Mouse (Mus musculus) gastrocnemius, postnatal 10 days (tissue): ENCODE measurements at regions not wholly inside any gene's neighbourhood (a gene's known extent, or its start where the extent isn't known, plus 50 kb on each side); places are given as distances from the start of the nearest gene placed in this dataset.
A peak's percentile ranks its signal among the peaks of the same experiment; 100 is the strongest.

Source experiments
- DNase-seq: peaks from one replicate; pipeline ENCODE4 v3.0.0; 2021; ENCODE audit warnings: mixed read lengths

- no peak for DNase-seq
These were observed 77.4 kb upstream of the Pkdcc start for GRCm38 (mm10) chr17:83137720-83138119.

DNA sequence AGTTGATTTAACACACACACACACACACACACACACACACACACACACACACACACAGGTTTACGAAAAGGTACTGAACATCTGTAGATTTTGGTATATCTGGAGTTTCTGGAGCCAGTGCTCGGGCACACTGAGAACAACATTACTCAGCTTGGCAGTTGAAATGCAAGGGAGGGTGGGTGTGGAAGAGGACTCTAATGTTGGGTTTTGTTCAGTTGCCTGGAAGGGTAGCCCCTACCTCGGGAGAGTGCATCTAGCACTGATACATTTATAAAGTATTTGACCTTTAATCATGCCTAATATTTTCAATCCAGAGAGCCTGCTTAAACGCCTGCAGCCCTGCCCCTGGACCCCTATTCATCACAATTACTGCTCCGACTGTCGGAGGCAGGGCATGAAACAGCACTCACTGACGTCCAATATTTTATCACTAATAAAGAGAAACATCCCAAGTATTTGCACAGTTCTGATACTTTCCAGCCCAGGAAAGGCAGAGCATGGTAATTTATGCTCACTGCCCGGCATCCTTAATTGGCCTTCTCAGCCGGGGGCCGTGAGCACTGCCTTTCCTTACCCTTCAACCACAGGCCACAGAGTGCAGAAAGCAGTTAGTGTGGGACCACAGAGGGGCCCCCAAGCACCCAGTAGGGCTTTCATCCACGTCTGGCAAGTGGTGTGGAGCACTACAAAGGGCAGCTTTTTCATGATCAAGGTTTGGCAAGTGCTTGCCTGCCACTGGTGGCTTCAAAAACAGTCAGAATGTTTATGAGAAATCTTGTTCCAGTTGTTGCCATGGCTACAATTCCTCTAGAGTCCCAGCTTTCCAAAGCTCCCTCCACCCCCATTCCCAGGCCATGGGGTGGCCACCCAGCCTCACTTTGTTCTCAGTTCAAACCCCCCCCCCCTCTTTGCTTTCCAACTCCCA, 76.3 kb upstream of the Pkdcc start:
- DNase-seq, result no peak

DNA sequence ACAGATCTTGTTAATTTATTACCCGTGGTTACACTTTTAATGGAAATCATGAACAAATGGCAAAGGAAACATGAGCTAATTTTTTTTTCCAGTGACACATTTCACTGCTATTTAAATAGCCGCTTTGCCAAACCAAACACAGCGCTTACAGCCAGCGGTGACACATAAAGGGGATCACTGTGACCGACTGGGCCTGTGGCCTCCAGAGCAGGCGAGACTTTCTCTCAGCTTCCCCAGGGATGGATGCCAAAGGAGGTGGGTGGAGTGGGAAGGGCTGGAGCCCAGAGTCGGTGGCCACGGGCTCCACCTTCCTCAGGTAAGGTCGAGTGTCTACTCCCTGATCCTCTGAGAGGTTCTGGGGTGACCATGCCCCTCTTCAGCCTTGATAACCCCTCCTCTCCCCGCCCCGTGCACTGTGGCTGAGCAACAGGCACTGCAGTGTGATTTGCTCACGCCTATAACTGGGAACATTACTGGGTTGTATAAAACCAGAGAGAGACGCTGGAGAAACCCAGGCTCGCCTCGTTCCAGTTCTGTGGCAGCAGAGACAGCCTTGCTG, 66.6 kb upstream of the Pkdcc start:
- peak; percentile 35 for DNase-seq

DNA sequence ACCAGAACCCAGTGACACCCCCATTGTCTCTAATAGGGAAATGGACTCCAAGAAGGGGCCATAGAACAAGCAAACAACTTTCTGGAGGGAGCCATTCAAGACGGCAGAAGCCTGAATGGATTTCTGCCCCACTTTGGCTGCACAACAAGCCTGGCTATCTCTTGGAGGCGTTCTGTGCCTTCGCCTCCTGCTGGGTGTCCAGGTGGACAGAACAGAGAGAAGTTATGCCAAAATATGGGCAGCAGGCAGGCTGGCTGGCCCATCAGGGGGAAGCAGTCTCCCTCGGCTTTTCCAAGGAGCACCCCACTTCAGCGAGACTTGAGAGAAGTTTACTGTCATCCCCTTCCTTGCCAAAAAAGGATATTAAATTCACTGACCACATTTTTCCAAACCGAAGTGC, 65.8 kb upstream of the Pkdcc start:
- no peak for DNase-seq

GRCm38 (mm10) chr17:83155106-83155505, 60.0 kb upstream of the Pkdcc start:
- DNase-seq, result no peak

GRCm38 (mm10) chr17:83156682-83157081, 58.4 kb upstream of the Pkdcc start:
- DNase-seq, result no peak

GRCm38 (mm10) chr17:83158053-83158452, 57.0 kb upstream of the Pkdcc start:
- DNase-seq, result no peak

DNA sequence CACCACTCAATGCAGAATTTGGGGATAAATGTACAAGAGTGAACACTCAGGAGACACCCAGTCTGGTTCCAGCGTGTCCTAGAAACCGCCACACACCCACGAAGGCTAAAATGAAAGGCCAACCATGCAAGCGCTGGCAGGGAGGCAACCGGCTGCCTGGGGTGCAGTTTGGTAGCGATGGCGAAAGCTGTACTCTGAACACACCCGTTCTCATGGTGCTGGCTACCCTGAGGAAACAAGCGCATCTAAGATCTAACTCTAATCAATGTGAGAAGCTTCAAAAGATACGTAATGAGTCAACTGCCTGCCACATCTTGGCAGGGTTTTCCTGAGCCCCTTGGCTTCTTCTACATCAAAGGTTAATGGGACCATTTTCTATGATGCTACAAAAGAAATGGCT, 56.4 kb upstream of the Pkdcc start:
- no peak for DNase-seq

- DNase-seq, result no peak
These were observed 55.5 kb upstream of the Pkdcc start for GRCm38 (mm10) chr17:83159634-83160033.

DNA sequence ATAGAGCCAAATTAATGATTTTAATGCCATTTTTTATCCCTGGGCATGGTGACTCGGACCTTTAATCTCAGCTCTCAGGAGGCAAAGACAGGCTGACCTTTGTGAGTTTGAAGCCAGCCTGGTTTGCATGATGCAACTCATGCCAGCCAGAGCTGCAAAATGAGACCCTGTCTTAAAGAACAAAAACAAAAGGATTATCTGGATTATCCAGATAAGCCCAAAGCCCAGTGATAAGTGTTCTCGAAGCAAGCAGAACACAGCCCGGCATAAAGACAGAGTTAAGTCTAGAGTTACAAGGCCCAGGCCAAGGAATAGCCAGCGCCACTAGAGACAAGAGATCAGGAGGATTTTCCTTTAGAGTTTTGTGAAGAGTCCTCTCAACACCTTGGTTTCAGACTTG, 54.8 kb upstream of the Pkdcc start:
- DNase-seq, result no peak

DNA sequence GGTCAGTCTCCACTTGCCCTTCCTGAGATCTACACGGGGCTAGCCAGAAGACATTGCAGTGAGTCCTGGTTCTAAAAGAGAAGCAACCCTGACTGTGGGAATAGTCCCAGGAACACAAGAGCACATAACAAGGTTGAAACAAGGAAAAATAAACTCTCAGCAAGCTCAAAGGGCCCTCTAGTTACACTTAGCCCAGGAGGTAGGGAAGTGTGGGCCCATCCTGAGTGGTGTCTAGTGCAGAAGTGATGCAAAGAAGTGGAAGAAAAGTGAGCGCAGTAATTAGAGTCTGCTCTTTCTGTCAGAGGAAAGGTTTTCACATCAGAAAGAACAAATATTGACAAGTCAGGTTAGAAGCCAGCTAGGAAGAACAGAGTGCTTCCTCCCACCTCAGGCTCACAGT, 53.4 kb upstream of the Pkdcc start:
- no peak for DNase-seq

DNA sequence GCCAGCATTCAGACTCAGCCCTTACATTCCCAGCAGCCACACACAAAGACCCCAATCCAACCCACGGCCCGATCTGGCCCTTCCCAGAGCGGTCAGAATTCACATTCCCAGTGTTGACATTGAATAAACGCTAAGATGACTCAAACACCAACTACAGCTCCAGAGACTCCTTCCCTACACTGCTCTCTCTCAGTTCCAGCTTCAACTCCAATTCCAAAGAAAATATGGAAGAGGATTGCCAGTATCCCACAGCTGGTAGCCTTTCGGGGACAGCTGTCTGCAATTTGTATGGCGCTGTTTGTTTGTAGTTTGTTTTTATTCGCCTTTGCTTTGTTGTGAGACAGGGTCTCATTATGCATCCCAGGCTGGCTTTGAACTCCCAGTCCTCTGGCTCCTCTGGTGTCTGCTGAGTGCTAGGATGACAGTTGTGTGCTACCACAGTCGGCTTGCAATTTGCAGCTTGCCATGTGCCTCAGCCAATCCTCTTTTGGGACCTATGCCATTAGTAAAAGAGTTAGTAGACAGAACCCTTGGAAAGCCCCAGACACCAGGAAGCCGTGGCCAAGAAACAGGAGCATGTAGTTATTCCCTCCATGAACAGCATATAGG, 51.0 kb upstream of the Pkdcc start:
- DNase-seq, result no peak

GRCm38 (mm10) chr17:83164728-83165127, 50.4 kb upstream of the Pkdcc start:
- DNase-seq, result no peak

- DNase-seq, result no peak
These were observed 50.0 kb upstream of the Pkdcc start for GRCm38 (mm10) chr17:83165140-83165539.
